Mouse (Mus musculus) kidney, adult 11 months (tissue): Measurements from ENCODE around the gene Fbln1.

Source experiments
- DNase-seq: peaks from one replicate; pipeline ENCODE4 v3.0.0; 2022

Gene Fbln1

GRCm38 (mm10) chr15:85205792-85206702 is at the start of gene Fbln1:
Gene Fbln1 (plus strand): TSS chr15:85205949.
- peak; percentile 34 for DNase-seq

GRCm38 (mm10) chr15:85156198-85156597 is 49.6 kb upstream of the Fbln1 start:
- no peak for DNase-seq

DNA sequence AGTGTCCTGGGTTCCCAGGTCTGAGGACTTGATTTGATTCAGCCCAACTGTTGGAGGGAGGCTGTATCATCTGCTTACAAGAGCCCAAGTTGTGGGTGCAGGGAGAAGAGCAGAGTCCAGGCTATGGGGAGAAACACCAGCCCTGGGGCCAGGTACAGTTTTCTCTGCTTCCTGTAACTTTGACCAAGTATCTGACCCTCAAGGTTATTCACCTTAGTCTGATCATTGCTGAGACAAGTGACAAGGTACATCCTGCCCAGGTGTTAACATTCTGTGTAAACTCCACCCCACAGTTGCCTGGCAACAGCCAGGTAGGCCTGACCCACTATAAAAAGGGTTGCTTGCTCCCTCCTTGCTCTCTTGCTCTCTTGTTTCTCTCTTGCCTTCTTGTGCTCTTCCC is 44.3 kb upstream of the Fbln1 start:
- DNase-seq = no peak

DNA sequence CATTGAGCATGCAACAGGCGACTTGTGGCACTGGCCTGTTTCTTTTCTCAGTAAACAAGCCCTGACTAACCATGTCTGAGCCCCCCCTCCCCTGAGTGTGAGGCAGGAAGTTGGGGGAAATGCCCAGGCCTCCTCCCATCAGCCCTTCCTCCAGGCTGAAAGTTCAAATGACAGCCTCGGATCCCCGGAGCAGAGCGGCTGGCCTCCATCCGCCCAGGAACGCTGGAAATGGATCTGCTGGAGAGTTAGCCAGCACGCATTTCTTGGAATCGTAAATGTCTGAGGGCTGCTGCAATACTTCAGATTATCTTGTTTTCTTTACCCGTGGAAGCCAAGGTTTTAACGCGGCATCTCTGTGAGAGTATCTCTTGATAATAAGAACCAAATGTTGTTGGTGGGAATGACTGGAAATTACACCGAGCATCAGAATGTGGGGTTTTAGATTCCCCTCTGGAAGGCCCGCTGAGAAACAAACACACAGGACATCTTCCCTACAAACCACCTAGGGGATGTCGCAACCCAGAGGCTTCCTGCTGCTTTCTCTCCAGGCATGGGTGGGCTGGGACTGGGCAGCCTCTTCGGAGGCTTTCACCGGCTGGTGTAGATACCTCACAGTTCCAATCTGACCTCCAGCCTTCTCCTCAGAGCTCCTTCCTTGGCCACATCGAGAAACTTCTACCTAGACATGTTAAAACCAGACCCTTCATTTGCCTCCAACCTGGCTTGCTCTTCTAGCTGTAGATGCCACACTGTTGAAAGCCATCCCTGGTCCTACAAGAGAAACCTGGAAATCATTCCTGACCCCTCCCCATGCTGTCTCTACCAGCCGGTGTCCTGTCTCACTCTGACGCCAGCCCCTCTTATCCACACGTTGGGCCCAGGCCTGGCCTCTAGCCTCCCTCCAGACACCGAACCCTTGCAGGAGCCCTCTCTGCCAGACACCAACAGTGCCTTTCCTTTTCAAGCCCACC is 42.8 kb upstream of the Fbln1 start:
- peak; percentile 23 for DNase-seq

- DNase-seq = no peak
Observed at GRCm38 (mm10) chr15:85166433-85166933, 39.3 kb upstream of the Fbln1 start.

- no peak for DNase-seq
Observed at GRCm38 (mm10) chr15:85167086-85167679, 38.6 kb upstream of the Fbln1 start.

DNA sequence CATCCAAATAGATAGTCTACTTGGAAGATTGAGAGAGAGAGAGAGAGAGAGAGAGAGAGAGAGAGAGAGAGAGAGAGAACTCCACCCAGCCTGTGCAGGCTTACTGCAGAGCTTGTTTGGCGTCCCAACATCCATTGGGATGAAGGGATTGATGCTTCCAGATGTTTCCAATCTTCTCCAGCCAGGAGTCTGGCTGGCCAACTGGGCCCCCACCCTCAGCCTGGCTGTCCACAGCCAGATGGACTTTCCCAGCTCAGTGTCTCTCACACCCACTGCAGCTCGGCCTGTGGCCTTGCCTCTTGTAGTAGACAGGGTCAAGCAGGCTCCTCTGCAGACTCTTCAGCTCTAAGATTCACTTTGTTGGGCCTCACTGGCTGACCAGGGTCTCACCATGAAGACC is 33.7 kb upstream of the Fbln1 start:
- no peak for DNase-seq

- DNase-seq = no peak
Observed at GRCm38 (mm10) chr15:85173425-85173824, 32.3 kb upstream of the Fbln1 start.

GRCm38 (mm10) chr15:85174060-85174459 is 31.7 kb upstream of the Fbln1 start:
- DNase-seq = no peak

DNA sequence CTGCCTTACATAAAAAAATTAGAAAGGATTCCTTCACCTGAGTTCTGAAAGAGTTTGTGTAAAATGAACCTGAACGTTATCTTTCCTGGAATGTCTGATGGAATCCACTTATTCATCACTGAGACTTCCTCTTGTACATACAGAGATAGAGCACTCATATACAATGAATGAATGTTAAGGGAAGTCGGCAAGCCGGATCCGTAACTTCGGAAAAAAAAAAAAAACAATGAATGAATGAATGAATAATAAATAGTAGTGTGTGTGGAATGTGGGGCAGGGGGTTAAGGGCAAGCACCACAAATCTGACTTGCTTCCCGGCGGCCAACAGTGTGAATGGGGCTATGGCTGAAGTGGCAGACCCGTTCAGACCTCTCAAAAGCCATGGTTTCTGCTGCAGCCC is 28.2 kb upstream of the Fbln1 start:
- DNase-seq = no peak

- DNase-seq = no peak
Observed at GRCm38 (mm10) chr15:85178172-85178571, 27.6 kb upstream of the Fbln1 start.

DNA sequence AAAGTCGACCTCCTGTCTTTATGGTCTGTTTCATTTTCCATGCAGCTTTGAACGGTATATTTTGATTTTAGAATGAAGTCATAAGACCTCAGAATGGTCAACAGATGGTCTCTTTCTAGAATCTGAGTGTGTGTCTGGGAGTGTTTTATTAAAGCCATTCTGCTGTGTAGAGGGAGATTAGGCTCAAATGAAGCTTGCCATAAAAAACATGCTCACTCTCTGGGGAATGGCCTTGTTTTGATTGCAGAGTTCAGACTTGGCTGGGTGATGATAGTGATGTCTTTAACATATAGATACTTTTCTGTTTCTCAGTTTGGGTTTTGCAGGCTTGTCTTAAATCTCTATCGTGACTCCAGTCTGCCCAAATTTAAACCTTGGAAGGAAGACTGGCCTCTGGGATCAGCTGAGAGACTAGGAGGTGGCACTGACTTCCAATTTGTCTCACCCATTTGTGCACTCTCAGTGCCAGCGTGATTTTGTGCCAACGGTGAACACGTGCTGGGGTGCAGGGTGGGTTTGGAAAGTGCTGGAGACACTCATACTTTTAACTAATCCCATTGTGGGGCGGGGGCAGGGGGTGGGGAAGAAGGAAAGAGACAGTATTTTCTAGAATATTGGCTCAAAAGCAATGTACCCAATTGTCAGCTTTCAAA is 26.1 kb upstream of the Fbln1 start:
- DNase-seq = no peak

DNA sequence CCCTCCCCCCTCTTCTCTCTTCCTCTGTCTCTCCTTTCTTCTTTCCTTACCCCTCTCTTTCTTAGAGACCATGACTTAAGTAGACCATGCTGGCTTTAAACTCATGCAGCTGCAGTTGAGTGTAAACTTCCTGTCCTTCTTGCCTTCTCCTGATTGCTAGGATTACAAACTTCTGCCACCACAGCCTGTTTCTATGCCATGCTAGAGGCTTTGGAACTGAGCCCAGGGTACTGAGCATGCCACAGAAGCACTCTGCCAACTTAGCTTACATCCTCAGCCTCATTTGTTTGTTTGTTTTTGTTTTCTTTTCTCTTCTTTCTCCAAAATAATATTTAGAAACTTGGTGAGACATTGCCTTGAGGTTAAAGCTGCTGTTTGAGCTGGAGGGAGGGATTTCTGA is 25.4 kb upstream of the Fbln1 start:
- DNase-seq = no peak

DNA sequence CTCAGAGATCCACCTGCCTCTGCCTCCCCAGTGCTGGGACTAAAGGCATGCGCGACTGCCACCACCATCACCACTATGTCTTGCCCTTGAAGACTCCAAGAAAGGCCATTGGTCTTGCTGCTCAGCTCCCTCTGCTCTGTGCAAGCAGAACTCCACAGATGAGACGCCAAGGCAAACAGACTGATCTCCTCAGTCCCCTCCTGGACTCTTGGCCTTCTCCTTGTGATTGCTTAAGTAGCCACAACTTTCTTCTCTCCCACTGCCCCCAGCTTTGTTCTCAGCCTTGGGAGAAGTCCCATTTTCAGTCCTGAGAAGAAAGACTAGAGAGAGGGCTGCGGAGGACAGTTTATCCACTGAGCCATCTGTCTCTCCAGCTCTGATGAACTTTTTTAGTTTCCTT is 23.7 kb upstream of the Fbln1 start:
- no peak for DNase-seq

DNA sequence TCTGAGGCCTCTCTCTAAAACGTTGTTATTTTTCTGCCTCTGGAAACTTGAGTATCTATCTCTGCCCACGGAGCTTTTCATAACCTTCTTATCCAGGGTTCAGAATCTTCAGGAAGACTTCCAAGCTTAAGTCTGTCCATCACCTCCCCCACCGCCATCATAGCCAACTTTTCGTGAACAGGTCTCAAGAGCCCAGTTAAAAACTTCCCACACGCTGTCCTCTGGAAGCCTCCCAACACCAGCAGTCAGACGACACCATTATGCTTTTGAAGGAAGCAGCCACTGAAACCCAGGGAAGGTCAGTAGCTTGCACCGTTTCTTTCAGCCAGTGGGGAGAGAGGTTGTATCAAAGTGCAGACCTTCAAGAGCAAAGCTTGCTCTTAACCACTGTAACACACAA is 18.8 kb upstream of the Fbln1 start:
- DNase-seq = no peak

- DNase-seq = no peak
Observed at GRCm38 (mm10) chr15:85188167-85188778, 17.5 kb upstream of the Fbln1 start.

DNA sequence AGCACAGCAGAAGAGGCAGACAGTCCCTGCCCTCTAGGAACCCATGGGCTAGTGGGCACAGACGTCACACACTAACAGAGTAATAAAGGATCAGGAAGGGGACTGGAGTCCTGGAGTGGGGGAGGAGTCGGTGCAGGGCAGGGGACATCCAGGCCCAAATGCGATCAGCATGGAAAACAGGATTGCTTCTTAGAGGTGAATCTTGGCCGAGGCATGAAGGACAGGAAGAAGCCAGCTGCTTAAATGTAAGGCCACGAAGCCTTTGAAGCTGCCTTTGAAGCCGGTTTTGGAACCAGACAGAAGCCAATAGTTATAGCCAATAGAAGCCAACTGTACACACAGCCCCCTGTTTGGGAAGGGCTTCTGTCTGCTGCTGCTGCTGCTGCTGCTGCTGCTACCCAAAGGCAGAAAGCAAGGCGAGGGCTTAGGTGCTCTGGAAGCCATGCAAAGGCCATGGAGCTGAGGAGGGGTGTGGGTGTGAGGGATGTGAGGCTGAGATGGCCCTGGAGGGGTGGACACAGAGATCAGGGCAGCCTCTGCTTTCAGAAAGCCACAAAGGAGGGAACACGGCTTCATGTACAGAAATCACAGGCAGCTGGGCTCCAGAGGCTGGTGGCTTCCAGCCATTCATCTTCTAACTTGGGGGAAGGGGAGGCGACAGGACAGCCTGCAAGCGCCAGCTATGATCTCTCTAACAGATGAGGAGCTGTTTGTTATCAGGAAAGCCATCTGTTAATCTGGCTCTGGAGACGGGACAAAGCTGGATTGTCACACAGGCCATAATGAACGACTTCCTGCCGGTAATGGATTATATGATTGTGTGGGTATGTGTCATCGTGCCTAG is 5.1 kb upstream of the Fbln1 start:
- peak; percentile 40 for DNase-seq

GRCm38 (mm10) chr15:85202199-85202598 is 3.5 kb upstream of the Fbln1 start:
- DNase-seq = peak; percentile 11

- DNase-seq = peak; percentile 7
Observed at GRCm38 (mm10) chr15:85202787-85203186, 3.0 kb upstream of the Fbln1 start.

DNA sequence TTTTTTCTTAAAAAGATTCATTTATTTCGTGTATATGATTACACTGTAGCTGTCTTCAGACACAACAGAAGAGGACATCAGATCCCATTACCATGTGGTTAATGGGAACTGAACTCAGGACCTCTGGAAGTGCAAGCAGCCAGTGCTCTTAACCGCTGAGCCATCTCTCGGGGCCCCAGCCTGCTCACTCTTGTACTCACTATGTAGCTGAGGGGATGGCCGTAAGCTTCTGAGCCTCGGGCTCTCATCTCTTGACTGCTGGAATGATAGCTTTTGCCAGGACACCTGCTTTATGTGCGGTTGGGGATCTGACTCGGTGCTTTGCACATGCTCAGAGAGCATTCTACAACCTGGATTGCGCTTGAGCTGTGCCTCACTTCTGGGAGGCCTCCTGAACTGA is 1.4 kb upstream of the Fbln1 start:
- DNase-seq = no peak

DNA sequence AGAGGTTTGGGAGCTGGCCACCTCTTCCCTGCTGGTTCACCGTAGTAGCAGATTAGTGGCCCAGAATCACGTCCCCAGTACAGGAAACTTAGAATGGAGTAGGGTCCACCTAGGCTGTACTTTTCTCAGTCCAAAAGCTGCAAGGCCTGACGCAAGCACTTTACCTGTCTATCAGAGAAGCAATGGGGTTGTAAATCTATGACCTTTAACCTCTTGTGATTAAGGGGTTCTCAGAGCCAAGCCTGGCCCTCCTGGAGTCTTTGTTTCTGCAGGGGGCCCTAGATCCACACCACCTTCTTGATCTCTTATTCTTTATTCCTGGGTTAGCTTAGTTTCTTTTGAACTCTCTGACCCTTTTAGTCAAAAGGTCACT is 940 bp downstream of the Fbln1 start:
- no peak for DNase-seq
